Mouse (Mus musculus) liver, embryonic 13.5 days (tissue): ENCODE data around the gene Nol9. TPM values are rescaled to one million over a fixed set of nuclear protein-coding genes. Genes with fewer than 3 reads are reported as not detected.

ENCODE experiments used
- ATAC-seq: fragments of 200-750 bp; cut with Nextera tagmentation; 2 replicates; pipeline ENCODE4 v1.8.0; 2017; ENCODE audit warnings: low read depth, mild to moderate bottlenecking, moderate number of reproducible peaks, moderate library complexity
- DNase-seq: peaks from one replicate; pipeline ENCODE4 v3.0.0; 2022
- H3K27ac ChIP-seq: fragments of 300-500 bp; sonication (generic); 2 replicates; pipeline ENCODE4 v1.5.1; 2015; ENCODE audit warnings: moderate library complexity, mild to moderate bottlenecking, inconsistent platforms
- H3K27me3 ChIP-seq: fragments of 300-500 bp; sonication (generic); 2 replicates; pipeline ENCODE4 v1.6.1; 2015; ENCODE audit warnings: mild to moderate bottlenecking, inconsistent platforms
- H3K36me3 ChIP-seq: fragments of 300-500 bp; sonication (generic); 2 replicates; pipeline ENCODE4 v1.6.1; 2015; ENCODE audit warnings: mild to moderate bottlenecking, inconsistent platforms
- H3K4me1 ChIP-seq: fragments of 300-500 bp; sonication (generic); replicated peaks from 2 replicates; pipeline ENCODE4 v1.6.1; 2015; ENCODE audit warnings: inconsistent platforms
- H3K4me2 ChIP-seq: fragments of 300-500 bp; sonication (generic); 2 replicates; pipeline ENCODE4 v1.6.1; 2015; ENCODE audit warnings: inconsistent platforms, mild to moderate bottlenecking, moderate library complexity
- H3K4me3 ChIP-seq: fragments of 300-500 bp; sonication (generic); replicated peaks from 2 replicates; pipeline ENCODE4 v1.5.1; 2015; ENCODE audit warnings: mild to moderate bottlenecking, inconsistent platforms
- H3K9ac ChIP-seq: fragments of 300-500 bp; sonication (generic); 2 replicates; pipeline ENCODE4 v1.6.1; 2015; ENCODE audit warnings: mild to moderate bottlenecking, inconsistent platforms
- H3K9me3 ChIP-seq: fragments of 300-500 bp; sonication (generic); replicated peaks from 2 replicates; pipeline ENCODE4 v1.6.1; 2016; ENCODE audit warnings: inconsistent platforms
- WGBS: fragments of 180-500 bp; shearing (Covaris S2); methylation state at CpG from one replicate; pipeline ENCODE4 v1.1.7; 2015; ENCODE audit not compliant: insufficient replicate concordance; 5-methylcytosine and 5-hydroxymethylcytosine counted together
- polyA plus RNA-seq: library from polyadenylated mRNA; unstranded; fragments of >200 nt; fragmentation: Nextera tagmentation; extraction: Ambion mirVana; gene quantifications from 2 replicates; pipeline ENCODE4 v1.2.1, GENCODE M21; 2015

The Nol9 gene
- polyA plus RNA-seq, 1 experiment from 2014 or later: 21.9 TPM

GRCm38 (mm10) chr4:152095937-152096910, 57.1 kb downstream of the Nol9 start:
- Histone ChIP-seq H3K9ac (peak overlapping the region; percentile 47), H3K27ac (peak overlapping the region; percentile 54), H3K4me2 (peak overlapping the region; percentile 45), H3K4me1 (peaks cover 84% of the 10 kb centered on the region), H3K9me3 (no peaks in the 10 kb centered on the region), H3K27me3 (no peaks in the 10 kb centered on the region), H3K4me3 (peak overlapping the region; percentile 30), H3K36me3 (no peaks in the 10 kb centered on the region)
- peak; percentile 82 for DNase-seq
- 25% methylated on average over 27 of the region's 27 CpGs for WGBS
- peak; percentile 54 for ATAC-seq

- peaks cover 84% of the 10 kb centered on the region for H3K4me1 ChIP-seq
- H3K27ac ChIP-seq: peak overlapping the region; percentile 54
- no peaks in the 10 kb centered on the region for H3K9me3 ChIP-seq
- peak overlapping the region; percentile 47; the same call in 1 of the 2 replicates for H3K9ac ChIP-seq
- 28% methylated on average over 6 of the region's 6 CpGs for WGBS
- ATAC-seq (no peak), DNase-seq (no peak)
- peak overlapping the region; percentile 45 for H3K4me2 ChIP-seq
- peak overlapping the region; percentile 30 for H3K4me3 ChIP-seq
- no peaks in the 10 kb centered on the region for H3K27me3 ChIP-seq
- peaks cover 2% of the 10 kb centered on the region; the same call in 1 of the 2 replicates for H3K36me3 ChIP-seq
Observed at GRCm38 (mm10) chr4:152096927-152097326, 57.8 kb downstream of the Nol9 start.

- 57% methylated on average over 11 of the region's 11 CpGs for WGBS
- no peak overlapping the region for H3K4me2 ChIP-seq
- H3K9me3 ChIP-seq: no peaks in the 10 kb centered on the region
- H3K27ac ChIP-seq: no peak overlapping the region; the same call in none of the 2 replicates
- no peak overlapping the region for H3K9ac ChIP-seq
- no peak overlapping the region for H3K4me3 ChIP-seq
- H3K36me3 ChIP-seq: peaks cover 13% of the 10 kb centered on the region; the same call in 1 of the 2 replicates
- ATAC-seq (no peak), DNase-seq (no peak)
- peaks cover 73% of the 10 kb centered on the region for H3K4me1 ChIP-seq
- no peaks in the 10 kb centered on the region for H3K27me3 ChIP-seq
Observed at GRCm38 (mm10) chr4:152097911-152098799, 59.0 kb downstream of the Nol9 start.

- 71% methylated on average over 11 of the region's 11 CpGs for WGBS
- DNase-seq (no peak), ATAC-seq (no peak)
- peak overlapping the region; percentile 45; the same call in 1 of the 2 replicates for H3K27ac ChIP-seq
- H3K4me2 ChIP-seq: no peak overlapping the region
- H3K4me1 ChIP-seq: peaks cover 50% of the 10 kb centered on the region
- no peak overlapping the region for H3K9ac ChIP-seq
- no peaks in the 10 kb centered on the region for H3K27me3 ChIP-seq
- no peaks in the 10 kb centered on the region for H3K9me3 ChIP-seq
- no peak overlapping the region for H3K4me3 ChIP-seq
- H3K36me3 ChIP-seq: peaks cover 30% of the 10 kb centered on the region
Observed at GRCm38 (mm10) chr4:152100541-152100940, 61.4 kb downstream of the Nol9 start.

- Histone ChIP-seq H3K36me3 (peaks cover 33% of the 10 kb centered on the region), H3K4me3 (no peak overlapping the region), H3K4me2 (no peak overlapping the region), H3K4me1 (peaks cover 44% of the 10 kb centered on the region), H3K9me3 (no peaks in the 10 kb centered on the region), H3K27me3 (no peaks in the 10 kb centered on the region), H3K9ac (no peak overlapping the region), H3K27ac (peak overlapping the region; percentile 45)
- 50% methylated on average over 7 of the region's 7 CpGs for WGBS
- DNase-seq (no peak), ATAC-seq (no peak)
Observed at GRCm38 (mm10) chr4:152101081-152101653, 62.0 kb downstream of the Nol9 start.

GRCm38 (mm10) chr4:152101921-152102320, 62.8 kb downstream of the Nol9 start:
- H3K9me3 ChIP-seq: no peaks in the 10 kb centered on the region
- H3K27ac ChIP-seq: no peak overlapping the region
- peaks cover 39% of the 10 kb centered on the region for H3K4me1 ChIP-seq
- DNase-seq (no peak), ATAC-seq (no peak)
- H3K36me3 ChIP-seq: peaks cover 39% of the 10 kb centered on the region
- WGBS: 85% methylated on average over 16 of the region's 16 CpGs
- H3K4me3 ChIP-seq: no peak overlapping the region
- H3K27me3 ChIP-seq: no peaks in the 10 kb centered on the region
- no peak overlapping the region for H3K4me2 ChIP-seq
- H3K9ac ChIP-seq: no peak overlapping the region

GRCm38 (mm10) chr4:152103025-152103424, 63.9 kb downstream of the Nol9 start:
- ATAC-seq: no peak
- no peaks in the 10 kb centered on the region for H3K9me3 ChIP-seq
- peaks cover 42% of the 10 kb centered on the region for H3K36me3 ChIP-seq
- WGBS: 44% methylated on average over 7 of the region's 7 CpGs
- peak; percentile 50 for DNase-seq
- H3K4me1 ChIP-seq: peaks cover 43% of the 10 kb centered on the region
- H3K27me3 ChIP-seq: no peaks in the 10 kb centered on the region
- H3K4me3 ChIP-seq: no peak overlapping the region
- no peak overlapping the region for H3K27ac ChIP-seq
- no peak overlapping the region for H3K4me2 ChIP-seq
- no peak overlapping the region for H3K9ac ChIP-seq

- Histone ChIP-seq H3K4me2 (peak overlapping the region; percentile 95), H3K27ac (peak overlapping the region; percentile 96), H3K9me3 (no peaks in the 10 kb centered on the region), H3K4me1 (peaks cover 54% of the 10 kb centered on the region), H3K9ac (peak overlapping the region; percentile 72), H3K36me3 (peaks cover 64% of the 10 kb centered on the region), H3K4me3 (peak overlapping the region; percentile 62; the same call in 1 of the 2 replicates), H3K27me3 (no peaks in the 10 kb centered on the region)
- ATAC-seq (no peak), DNase-seq (no peak)
- WGBS: 45% methylated on average over 9 of the region's 9 CpGs
Observed at GRCm38 (mm10) chr4:152106746-152107145, 67.6 kb downstream of the Nol9 start.

- no peaks in the 10 kb centered on the region for H3K9me3 ChIP-seq
- no peak for DNase-seq
- H3K27ac ChIP-seq: peak overlapping the region; percentile 96
- H3K4me2 ChIP-seq: peak overlapping the region; percentile 95
- no peaks in the 10 kb centered on the region for H3K27me3 ChIP-seq
- H3K36me3 ChIP-seq: peaks cover 63% of the 10 kb centered on the region
- peak overlapping the region; percentile 72 for H3K9ac ChIP-seq
- ATAC-seq: peak; percentile 64
- H3K4me3 ChIP-seq: peak overlapping the region; percentile 62
- H3K4me1 ChIP-seq: peaks cover 58% of the 10 kb centered on the region
- 27% methylated on average over 24 of the region's 24 CpGs for WGBS
Observed at GRCm38 (mm10) chr4:152107493-152107892, 68.4 kb downstream of the Nol9 start.

GRCm38 (mm10) chr4:152107971-152108509, 68.9 kb downstream of the Nol9 start:
- peak overlapping the region; percentile 72 for H3K9ac ChIP-seq

More at GRCm38 (mm10) chr4:152107971-152108509, 68.9 kb downstream of the Nol9 start:
- Histone ChIP-seq H3K27me3 (no peaks in the 10 kb centered on the region), H3K27ac (peak overlapping the region; percentile 96), H3K36me3 (peaks cover 63% of the 10 kb centered on the region), H3K9me3 (no peaks in the 10 kb centered on the region), H3K4me2 (peak overlapping the region; percentile 95), H3K4me3 (peak overlapping the region; percentile 62), H3K4me1 (peaks cover 58% of the 10 kb centered on the region)
- 33% methylated on average over 30 of the region's 30 CpGs for WGBS
- ATAC-seq: peak; percentile 87
- no peak for DNase-seq
